Mouse (Mus musculus): ENCODE measurements at regions not wholly inside any gene's neighbourhood (a gene's known extent, or its start where the extent isn't known, plus 50 kb on each side); places are given as distances from the start of the nearest gene placed in this dataset.

DNA sequence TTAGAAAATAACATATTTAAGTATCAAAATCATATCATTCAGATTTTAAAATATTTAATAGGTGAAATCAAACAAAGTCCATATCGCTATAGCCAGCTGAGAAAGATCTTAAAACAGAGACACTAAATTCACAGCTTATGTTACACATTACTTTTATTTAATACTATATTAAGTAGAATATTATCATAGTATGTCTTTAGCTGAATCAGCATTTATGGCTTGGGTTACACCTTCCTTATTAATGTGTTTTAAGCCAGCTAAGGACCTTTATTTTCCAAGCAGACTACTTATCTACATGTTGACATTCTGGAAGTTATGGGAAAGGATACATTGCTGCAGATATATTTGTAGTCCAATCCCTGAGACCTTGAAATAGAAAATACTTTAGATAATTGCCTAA is 684.9 kb upstream of the Adgrl4 start:
- intact Hi-C loops (cut with DNase I): no loop called here
- no peak for DNase-seq

DNA sequence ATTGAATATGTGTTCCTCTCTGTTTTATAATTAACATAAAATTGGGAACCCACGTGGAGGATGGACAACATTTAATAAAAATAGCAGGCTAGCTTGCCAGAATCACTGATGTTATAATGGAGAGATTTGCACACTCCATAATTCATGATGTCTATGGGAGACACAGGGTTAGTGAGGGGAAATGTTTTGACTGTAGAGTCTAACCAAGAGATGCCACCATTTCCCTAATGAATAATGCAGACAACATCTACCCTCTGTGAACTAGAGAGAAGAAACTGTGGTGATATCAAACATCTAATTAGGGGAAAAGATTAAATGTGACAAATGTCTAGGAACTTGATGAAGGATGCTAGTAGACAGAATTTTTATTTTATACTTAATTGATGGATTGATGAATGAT is 677.8 kb upstream of the Adgrl4 start:
- intact Hi-C loops (cut with DNase I): no loop called here
- DNase-seq: no peak

DNA sequence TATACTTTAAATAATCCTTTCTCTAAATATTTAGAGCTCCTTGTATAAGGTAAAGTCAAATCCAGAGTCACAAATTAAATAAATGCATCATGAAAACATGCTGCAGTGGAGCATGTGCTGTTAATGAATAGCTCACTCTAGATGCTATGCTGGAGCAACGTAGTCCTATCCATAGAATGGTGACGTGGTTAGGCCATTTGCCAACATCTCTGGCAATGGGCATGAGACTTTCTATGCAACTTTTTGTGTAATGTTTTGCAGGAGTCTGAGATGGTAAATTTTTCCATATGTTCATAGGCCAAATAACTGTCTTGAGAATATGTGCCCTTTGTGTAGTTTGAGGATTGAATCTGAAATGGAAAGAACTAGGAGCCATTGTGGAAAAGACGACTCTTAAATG is 653.1 kb upstream of the Adgrl4 start:
- no peak for DNase-seq
- intact Hi-C loops (cut with DNase I): no loop called here

DNA sequence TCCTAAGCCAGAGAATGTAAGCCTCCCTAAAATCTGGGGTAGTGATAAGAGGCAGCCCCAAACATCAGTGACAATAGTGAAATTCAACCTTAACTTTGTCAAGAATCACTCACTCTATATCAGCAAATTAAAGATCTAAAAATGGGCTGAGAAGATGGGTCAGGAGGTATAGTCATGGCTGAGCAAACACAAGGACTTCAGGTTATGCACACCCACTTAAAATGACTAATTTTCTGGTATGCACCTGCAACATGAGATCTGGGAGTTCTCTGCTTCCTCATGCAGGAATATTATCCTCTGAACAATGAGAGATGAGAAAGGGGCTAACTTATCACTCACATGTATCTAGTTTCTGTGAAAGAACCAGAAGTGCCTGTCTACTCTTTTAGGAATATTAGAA is 619.9 kb upstream of the Adgrl4 start:
- DNase-seq: no peak
- intact Hi-C loops (cut with DNase I): no loop called here

DNA sequence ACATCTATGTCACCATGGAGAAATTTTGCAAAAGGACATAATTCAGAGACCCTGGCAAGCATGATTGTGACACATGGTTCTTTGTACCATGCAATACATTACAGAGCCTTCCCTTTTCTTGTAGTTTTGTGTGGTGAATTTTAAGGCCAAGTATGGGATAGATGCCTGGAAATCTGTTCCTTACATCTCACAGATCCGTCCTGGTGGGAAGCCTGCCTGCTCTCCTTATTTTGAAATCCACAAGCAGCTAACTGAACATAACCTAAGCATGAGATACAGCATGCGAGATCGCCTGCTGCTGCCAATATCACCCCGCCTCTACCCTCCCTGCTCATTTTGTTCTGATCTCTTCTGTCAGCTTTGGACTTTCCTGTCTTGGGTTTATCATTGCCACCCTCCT is 618.3 kb upstream of the Adgrl4 start:
- intact Hi-C loops (cut with DNase I): no loop called here
- no peak for DNase-seq

DNA sequence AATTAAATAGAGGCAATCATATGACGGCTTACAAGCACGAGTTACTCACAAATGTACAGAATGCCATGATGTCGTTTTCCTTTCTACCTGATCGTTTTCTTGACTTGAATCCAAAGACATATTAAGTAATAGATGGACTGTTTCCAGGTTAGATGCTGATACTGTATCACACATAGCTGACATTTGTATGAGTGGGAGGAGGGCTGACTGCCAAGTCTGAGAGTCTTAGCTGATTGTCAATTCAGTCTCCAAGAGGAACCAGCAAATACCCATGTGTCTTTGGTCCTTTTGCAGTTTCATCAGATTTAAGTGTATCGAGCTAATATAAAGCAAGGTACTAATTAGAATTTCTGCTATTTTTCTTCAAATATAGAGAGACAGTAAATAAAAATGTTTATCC is 617.6 kb upstream of the Adgrl4 start:
- intact Hi-C loops (cut with DNase I): no loop called here
- peak in 1 of 2 experiments; percentile 7 for DNase-seq

DNA sequence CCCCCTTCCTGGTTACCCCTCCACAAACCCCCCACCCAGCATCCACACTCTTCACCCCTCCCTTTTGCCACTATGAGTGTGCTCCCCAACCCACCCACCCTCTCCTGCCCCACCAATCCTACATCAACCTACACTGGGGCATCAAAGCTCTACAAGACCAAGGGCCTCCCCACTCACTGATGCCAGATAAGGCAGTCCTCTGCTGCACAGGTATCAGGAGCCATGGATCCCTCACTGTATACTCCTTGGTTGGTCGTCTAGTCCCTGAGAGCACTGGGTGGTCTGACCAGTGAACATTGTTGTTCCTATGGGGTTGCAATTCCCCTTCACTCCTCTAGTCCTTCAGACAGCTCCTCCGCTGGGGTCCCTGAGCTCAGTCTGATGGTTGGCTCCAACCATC is 591.7 kb upstream of the Adgrl4 start:
- DNase-seq: no peak
- intact Hi-C loops (cut with DNase I): no loop called here

DNA sequence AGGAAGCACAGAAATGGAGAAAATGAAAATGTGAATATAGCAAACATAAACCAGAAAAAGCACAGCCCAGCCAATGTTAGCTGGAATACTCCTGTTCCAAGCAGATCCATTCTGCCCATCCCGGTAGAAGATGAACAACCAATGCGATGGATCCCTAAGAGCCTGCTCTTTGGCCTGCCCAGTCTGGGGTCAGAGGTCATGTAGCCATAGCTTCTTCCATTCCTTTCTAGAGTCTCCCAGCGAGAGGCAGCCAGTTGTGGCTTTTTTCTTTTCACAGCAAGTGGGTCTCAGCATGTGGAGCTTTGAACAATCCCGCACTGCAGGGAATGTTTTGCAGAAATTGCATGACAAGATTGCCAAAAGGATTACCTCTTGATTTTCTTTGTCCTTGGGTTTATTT is 585.6 kb upstream of the Adgrl4 start:
- no peak for DNase-seq
- intact Hi-C loops (cut with DNase I): no loop called here

DNA sequence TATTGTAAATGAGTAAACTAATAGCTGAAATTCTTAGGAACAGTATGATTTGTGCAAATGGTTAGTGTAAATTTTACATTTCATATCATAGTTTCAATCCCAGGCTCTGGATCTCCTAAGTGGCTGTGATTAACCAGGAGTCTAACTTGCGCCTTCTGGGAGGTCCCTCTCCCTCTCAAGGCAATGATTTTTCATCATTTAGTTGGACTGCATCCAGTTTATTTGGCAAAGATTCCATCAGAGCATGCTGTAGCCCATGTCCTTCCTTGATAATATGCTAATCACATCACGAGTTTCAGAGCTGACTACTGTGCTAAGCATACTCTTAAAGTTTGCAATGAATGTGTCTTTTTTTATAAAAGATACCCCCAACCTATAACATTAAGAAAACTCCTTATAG is 541.0 kb upstream of the Adgrl4 start:
- no peak for DNase-seq
- intact Hi-C loops (cut with DNase I): no loop called here

DNA sequence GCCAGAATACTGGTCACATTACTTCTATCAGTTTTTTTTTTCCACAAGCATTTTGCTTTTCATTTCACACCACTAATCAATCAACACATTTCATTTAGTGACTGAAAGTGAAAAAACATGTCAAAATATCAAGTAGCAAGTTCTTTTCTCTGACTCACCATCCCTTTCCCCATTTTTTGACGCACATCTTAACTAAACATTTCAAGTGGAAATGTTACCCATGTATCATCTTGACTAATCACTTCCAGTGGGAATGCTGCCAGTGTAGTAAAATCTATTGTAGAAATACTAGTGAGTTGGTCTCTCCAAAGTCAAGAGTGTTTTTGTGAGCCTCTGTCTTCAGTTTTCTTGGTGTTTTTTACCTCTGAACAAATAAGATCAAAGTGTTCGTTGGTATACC is 527.6 kb upstream of the Adgrl4 start:
- intact Hi-C loops (cut with DNase I): no loop called here
- DNase-seq: no peak

DNA sequence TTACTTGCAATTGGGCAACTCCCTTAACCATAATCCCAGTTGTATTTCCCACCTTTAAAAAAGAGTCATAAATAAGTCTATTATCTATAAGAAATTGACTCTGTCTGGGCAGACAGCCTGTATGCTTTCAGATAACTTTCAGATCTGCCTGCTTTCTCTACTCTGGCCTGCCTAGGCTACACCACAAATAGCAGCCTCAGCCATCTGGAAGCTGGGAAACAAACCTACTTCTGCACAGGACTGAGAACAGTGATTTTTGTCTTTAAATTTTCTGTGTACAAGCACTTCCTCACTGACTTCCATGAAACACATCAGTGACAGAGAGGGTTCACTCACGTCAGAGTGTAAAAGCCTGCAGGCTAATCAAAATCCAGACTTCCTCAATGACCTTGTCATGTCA is 482.8 kb upstream of the Adgrl4 start:
- DNase-seq: no peak
- intact Hi-C loops (cut with DNase I): no loop called here

DNA sequence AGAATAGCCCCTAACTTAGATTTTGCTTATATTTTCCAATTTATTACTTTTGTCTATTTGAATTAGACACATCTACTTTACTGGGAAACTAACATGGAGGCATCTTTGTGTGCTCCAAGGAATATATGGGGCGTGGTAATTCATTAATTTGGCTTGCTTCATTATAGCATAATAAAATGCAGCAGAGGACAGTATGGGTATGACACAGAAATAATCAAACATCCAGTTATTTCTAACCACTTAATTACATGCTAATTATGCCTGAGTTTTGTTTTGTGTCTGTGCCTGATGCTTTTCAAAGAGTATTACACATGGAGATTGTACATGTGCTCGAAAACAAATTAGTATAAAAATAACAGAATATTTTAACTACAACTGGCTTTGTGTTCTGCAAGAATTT is 438.0 kb upstream of the Adgrl4 start:
- DNase-seq: no peak
- intact Hi-C loops (cut with DNase I): loop anchor here (2.0 kb wide), 1 partner anchor 613 kb away; no protein-coding TSS in a partner anchor

DNA sequence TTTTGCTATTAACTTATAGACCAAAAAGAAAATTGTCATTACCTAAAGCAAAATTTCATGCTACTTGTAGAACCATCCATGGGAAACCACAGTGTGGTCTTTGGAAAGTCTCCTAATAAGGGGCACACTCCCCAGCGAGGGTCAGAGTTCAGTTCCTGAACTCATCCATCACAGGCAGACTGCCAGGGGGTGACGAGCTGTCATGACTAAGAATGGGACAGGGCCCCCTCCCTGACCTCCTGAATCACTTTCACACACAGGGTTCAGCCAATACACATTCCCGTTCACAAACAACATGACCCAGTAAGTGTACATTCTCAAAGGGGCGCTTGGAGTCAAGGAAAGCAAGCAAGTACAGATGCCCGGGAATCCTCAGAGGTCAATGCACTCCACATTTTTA is 437.5 kb upstream of the Adgrl4 start:
- no peak for DNase-seq
- intact Hi-C loops (cut with DNase I): loop anchor here (2.0 kb wide), 1 partner anchor 613 kb away; no protein-coding TSS in a partner anchor

DNA sequence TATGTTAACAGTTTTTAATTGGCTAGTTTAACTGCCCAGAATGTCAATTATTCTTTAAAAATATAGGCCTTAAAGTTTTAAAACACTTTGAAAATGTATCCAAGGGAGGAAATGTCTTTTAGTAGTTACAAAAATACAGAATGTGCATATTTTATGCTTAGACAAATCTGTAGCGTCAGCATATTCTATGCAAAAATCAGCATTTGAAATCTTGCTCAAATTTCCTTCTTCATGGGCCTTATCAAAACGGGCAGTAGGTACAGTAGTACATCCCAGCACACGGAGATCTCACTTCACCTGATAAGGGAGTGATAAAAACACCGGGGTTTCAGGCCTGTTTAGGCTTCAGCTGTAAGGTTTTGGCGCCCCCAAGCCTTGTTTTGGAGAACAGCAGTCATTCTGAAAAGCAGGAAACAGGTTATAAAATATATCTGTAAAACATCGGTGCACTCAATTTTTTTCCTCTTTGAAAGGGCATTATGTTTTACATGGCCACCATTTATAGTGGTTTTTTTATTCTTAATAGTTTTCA is 435.7 kb upstream of the Adgrl4 start:
- intact Hi-C loops (cut with DNase I): loop anchor here (2.0 kb wide), 1 partner anchor 615 kb away; no protein-coding TSS in a partner anchor
- DNase-seq: peak in 1 of 2 experiments; percentile 22

DNA sequence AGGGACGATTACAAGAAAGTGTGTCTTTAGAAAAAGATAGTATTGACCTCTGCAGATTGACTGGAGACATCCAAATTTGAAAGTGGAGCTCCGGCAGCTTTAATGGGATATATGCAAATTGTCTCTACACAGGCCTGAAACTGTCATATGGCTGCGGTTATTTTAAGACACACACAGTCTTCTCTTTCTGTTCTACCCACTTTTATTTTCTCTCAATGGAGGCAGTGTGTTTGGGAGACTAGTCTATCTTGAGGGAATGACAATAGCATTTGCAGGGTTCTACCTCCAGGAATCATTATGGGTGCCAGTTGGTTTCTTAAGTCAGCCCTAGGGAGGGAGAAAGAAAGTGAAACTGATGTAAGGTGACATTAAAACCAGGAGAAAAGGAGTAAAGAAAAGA is 434.2 kb upstream of the Adgrl4 start:
- DNase-seq: no peak
- intact Hi-C loops (cut with DNase I): no loop called here

DNA sequence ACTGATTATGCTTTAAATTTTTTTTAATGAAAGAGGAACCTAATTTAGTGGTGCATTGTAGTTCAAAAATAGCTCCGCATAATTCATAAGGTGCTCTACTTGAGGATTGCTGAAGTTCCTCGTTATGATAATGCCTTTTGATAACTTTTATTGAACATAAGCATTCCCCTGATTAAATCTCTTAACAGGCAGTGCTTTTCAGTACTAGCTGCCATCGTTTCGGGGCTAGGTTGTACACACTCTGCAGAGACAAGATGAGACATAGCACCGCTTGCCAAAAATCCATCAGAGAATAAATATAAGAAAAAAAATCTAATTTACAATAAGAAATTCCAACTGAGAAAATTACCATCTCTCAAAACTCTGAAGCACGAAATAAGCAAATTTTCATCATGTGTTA is 433.7 kb upstream of the Adgrl4 start:
- intact Hi-C loops (cut with DNase I): no loop called here
- DNase-seq: no peak

DNA sequence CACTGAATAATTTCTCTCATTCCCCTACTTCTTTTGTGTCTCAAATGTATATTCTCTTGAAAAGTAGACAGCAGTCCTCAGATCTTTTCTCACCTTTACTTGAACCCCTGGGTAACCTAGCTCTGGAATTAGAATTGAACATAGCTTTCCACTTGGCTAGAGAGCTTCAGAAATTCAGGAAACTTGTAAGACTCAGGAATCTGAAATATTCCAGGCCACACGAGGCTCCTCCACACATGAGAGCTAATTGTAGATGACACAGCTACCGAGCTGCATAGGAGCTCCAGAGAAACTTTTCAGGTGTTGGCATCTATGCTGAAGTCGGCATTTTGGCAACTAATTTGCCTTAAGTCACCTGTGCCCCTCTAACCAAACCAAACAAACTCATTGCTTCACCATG is 417.7 kb upstream of the Adgrl4 start:
- intact Hi-C loops (cut with DNase I): no loop called here
- DNase-seq: no peak

DNA sequence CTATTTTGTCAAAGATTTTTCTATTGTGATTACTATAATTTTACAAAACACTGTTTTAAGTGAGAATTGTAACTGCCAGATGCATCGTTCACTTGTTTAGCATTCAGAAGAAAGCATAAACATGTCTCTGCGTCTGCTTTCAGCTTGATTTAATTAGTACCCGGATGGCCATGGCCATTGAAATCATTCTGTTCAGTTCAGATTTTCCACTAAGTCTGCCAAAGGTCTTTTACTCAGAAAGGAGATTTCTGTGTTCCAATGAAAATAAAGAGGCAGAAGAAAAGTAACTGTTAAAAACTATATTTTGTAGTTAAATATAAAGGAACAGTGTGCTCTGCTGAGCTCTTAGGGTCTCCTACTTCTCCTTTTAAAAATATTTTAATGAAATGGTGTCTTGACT is 380.2 kb upstream of the Adgrl4 start:
- intact Hi-C loops (cut with DNase I): no loop called here
- DNase-seq: no peak

DNA sequence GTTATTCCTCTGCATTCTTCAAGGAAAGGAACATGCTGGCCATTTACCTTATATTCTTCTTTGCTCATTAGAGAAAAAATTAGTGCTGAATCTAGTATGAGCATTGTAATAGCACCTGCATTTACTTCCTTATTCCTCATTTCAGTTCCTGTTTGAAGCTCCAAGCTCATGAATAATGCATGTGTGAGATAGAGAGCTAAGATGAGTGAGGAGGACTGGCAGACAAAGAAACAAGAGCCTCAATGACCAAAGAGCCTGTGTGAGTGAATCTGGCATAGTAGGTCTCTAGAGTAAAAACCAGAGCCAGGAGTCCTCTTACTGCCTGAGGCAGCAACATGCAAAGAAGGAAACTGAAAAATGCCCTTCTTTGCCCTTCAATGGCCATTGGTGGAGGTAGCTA is 365.4 kb upstream of the Adgrl4 start:
- intact Hi-C loops (cut with DNase I): no loop called here

DNA sequence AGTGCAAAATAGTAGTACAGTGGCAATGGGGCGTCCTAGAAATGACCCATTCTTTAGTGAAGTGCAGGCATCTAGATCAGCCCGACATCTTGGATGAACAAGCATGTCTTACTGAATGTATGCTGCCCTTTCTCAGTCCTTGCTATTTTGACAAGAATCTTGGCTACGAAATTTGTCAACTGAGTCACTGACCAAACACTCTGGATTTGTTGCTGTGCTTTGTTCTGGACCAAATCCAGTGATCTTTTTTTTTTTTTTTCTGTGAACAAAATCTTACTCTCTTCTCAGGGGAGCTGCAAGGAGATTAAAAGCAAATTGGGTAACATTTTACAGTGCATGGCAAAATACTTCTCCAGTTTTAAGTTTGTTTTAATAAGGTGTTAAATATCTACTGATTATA is 320.9 kb upstream of the Adgrl4 start:
- DNase-seq: no peak
- intact Hi-C loops (cut with DNase I): no loop called here

More for the DNA sequence above, 365.4 kb upstream of the Adgrl4 start:
- no peak for DNase-seq

DNA sequence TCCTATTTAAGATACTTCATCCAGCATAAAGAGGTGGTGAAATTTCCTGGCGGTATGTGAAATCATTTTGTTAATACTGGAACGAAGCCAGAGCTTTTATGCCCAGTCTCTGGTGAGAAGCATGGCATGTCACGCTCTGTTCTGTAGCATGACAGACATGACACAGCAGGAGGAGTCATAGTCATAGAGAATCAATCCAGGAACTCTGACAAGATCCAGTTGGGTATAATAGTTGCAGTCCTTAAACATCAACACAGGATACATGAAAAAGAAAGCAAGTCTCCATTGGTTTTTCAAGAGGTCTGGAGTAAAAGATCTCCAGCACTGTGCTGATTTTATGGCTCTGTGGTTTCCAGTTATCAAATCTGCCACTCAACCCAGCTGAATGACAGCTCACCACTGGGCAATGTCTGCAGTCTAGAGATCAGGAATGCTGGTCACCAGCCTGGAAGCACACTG is 320.1 kb upstream of the Adgrl4 start:
- DNase-seq: no peak
- intact Hi-C loops (cut with DNase I): no loop called here

DNA sequence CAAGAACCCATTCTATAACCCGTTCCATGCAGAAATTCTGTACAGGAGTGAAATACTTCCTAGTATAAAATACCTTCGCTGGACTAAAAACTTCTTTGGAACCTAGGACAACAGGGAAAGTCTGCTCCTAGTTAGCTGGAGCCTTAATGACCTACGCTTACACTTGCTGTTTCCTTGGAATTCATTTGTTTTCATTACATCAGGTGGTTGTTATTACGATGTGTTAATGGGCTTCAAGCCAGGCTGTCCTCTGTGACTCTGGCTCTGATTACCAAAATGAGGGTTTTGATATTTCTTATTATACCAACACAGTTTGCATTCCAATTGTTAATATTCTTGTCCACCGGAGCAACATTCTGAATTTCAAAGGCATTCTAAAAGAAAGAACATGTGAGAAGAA is 313.6 kb upstream of the Adgrl4 start:
- DNase-seq: no peak
- intact Hi-C loops (cut with DNase I): no loop called here

DNA sequence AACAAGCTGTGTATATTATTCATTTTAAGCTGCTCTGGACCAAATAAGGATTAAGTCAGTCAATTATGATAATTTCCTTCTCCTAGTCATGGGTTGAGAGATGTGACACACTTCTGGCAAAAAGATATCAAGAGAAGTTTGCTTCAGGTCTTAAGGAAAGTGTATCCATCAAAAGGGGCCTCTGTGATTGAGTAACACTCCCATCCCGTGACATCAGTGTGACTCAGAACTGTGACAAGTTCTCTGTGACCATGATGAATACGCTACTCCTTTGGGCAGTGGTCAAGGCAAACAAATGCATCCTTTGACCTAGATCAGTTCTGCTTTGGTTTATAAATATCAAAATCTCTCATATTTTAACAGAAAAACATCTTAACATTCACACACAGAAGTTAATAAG is 290.8 kb upstream of the Adgrl4 start:
- no peak for DNase-seq
- intact Hi-C loops (cut with DNase I): no loop called here
